8 mouse cellular contexts compared by ENCODE assay signal in genomic region chr17:57031661-57032420, GRCm38 (mm10). TPM values are rescaled to one million over a fixed set of nuclear protein-coding genes. Genes with fewer than 3 reads are reported as not detected.
DNase-seq lines count a peak whose midpoint lies in the region; ATAC-seq and TF ChIP-seq lines count a peak whose summit lies in the region.

No protein-coding gene starts in this region.

- peak; percentile 100 for DNase-seq in A20 (ENCODE audit: low read depth, low spot score)
- DNase-seq in heart, adult 8-10 months (ENCODE audit: low spot score) = peak; percentile 100
- DNase-seq in kidney, adult 9 months = peak; percentile 100
- peak; percentile 100 for DNase-seq in limb, embryonic 14.5 days (ENCODE audit: low spot score)
- DNase-seq in midbrain, postnatal 0 days (ENCODE audit: low spot score) = peak; percentile 100
- peak; percentile 96 to 98 for DNase-seq in spleen, postnatal 14 days (ENCODE audit: low spot score in 2 of 2)

- H3K4me1 ChIP-seq in bone marrow, adult 2 months (ENCODE audit: control insufficient read depth, insufficient read depth, low read length) = peaks cover 1% of the 10 kb centered on the region; the same call in 1 of the 2 replicates
- H3K4me1 ChIP-seq in embryonic facial prominence, embryonic 15.5 days = peaks cover 12% of the 10 kb centered on the region
- H3K4me1 ChIP-seq in limb, embryonic 14.5 days (ENCODE audit: control insufficient read depth, insufficient read depth, low read length) = peaks cover 14% of the 10 kb centered on the region
- peaks cover 15% of the 10 kb centered on the region; the same call in 1 of the 2 replicates for H3K4me1 ChIP-seq in midbrain, postnatal 0 days (ENCODE audit: insufficient read depth, low read length)

- H3K4me3 ChIP-seq in bone marrow, adult 2 months (replicated peaks; ENCODE audit: control insufficient read depth, low read depth, low read length) = peak overlapping the region; percentile 56
- H3K4me3 ChIP-seq in embryonic facial prominence, embryonic 15.5 days (replicated peaks) = peak overlapping the region; percentile 90
- H3K4me3 ChIP-seq in limb, embryonic 14.5 days (replicated peaks; ENCODE audit: low read length) = peak overlapping the region; percentile 94
- H3K4me3 ChIP-seq in midbrain, postnatal 0 days (ENCODE audit: low read depth, low read length) = peak overlapping the region; percentile 87

- peak; percentile 96 for TF ChIP-seq POLR2A in bone marrow, adult 2 months (IDR thresholded peaks at IDR 0.05; ENCODE audit: borderline replicate concordance, control insufficient read depth, low read depth, low read length)
- peak; percentile 91; the same call in 1 of the 2 replicates for TF ChIP-seq POLR2A in limb, embryonic 14.5 days (IDR thresholded peaks at IDR 0.05; ENCODE audit: borderline replicate concordance, extremely low read depth, insufficient read depth, insufficient read length)

- H3K27me3 ChIP-seq in embryonic facial prominence, embryonic 15.5 days = no peaks in the 10 kb centered on the region
- H3K27me3 ChIP-seq in limb, embryonic 14.5 days (ENCODE audit: control insufficient read depth, insufficient read depth, low read length) = no peaks in the 10 kb centered on the region
- no peaks in the 10 kb centered on the region for H3K27me3 ChIP-seq in midbrain, postnatal 0 days (ENCODE audit: insufficient read depth, low read length)

- H3K36me3 ChIP-seq in embryonic facial prominence, embryonic 15.5 days = peaks cover 21% of the 10 kb centered on the region
- peaks cover 20% of the 10 kb centered on the region for H3K36me3 ChIP-seq in limb, embryonic 14.5 days (ENCODE audit: control insufficient read depth, insufficient read depth, low read length)
- H3K36me3 ChIP-seq in midbrain, postnatal 0 days (ENCODE audit: insufficient read depth, low read length) = peaks cover 9% of the 10 kb centered on the region

- no peak overlapping the region for H3K9ac ChIP-seq in embryonic facial prominence, embryonic 15.5 days
- H3K9ac ChIP-seq in limb, embryonic 14.5 days (ENCODE audit: low read depth, low read length, severe bottlenecking) = peak overlapping the region; percentile 40; the same call in 1 of the 2 replicates
- H3K9ac ChIP-seq in midbrain, postnatal 0 days (replicated peaks; ENCODE audit: low read length, poor library complexity, severe bottlenecking) = peak overlapping the region; percentile 42; the same call in 1 of the 2 replicates

- H3K4me2 ChIP-seq in embryonic facial prominence, embryonic 15.5 days (replicated peaks) = peak overlapping the region; percentile 62
- peak overlapping the region; percentile 64 for H3K4me2 ChIP-seq in limb, embryonic 14.5 days (replicated peaks; ENCODE audit: low read depth, low read length, severe bottlenecking)
- peak overlapping the region; percentile 49 for H3K4me2 ChIP-seq in midbrain, postnatal 0 days (ENCODE audit: low read depth, low read length, poor library complexity, severe bottlenecking)

- H3K9me3 ChIP-seq in embryonic facial prominence, embryonic 15.5 days (replicated peaks) = no peaks in the 10 kb centered on the region
- H3K9me3 ChIP-seq in limb, embryonic 14.5 days (ENCODE audit: control insufficient read depth, low read length) = no peaks in the 10 kb centered on the region
- no peaks in the 10 kb centered on the region for H3K9me3 ChIP-seq in midbrain, postnatal 0 days (ENCODE audit: low read length)

- WGBS in bone marrow, adult 2 months = under 1% methylated on average over 38 of the region's 38 CpGs
- WGBS in embryonic facial prominence, embryonic 15.5 days = under 1% methylated on average over 38 of the region's 38 CpGs
- under 1% methylated on average over 38 of the region's 38 CpGs for WGBS in limb, embryonic 14.5 days
- WGBS in midbrain, postnatal 0 days = under 1% methylated on average over 38 of the region's 38 CpGs

- peak; percentile 98 for ATAC-seq in embryonic facial prominence, embryonic 15.5 days (ENCODE audit: insufficient number of reproducible peaks, low FRiP score, low TSS enrichment, low read depth)
- peak; percentile 97 for ATAC-seq in limb, embryonic 14.5 days (ENCODE audit: low FRiP score, low read depth)
- peak; percentile 98 for ATAC-seq in midbrain, postnatal 0 days (ENCODE audit: low FRiP score)

- no peak for TF ChIP-seq CTCF in bone marrow, adult 2 months (IDR thresholded peaks at IDR 0.05; ENCODE audit: control insufficient read depth, insufficient read depth, low read length)
- TF ChIP-seq CTCF in midbrain, postnatal 0 days (IDR thresholded peaks at IDR 0.05) = peak; percentile 43

- H3K27ac ChIP-seq in bone marrow, adult 2 months (ENCODE audit: control insufficient read depth, insufficient read depth, low read depth, low read length, poor library complexity) = peak overlapping the region; percentile 79
- peak overlapping the region; percentile 92 for H3K27ac ChIP-seq in embryonic facial prominence, embryonic 15.5 days (replicated peaks)
- H3K27ac ChIP-seq in limb, embryonic 14.5 days (replicated peaks; ENCODE audit: low read depth, low read length) = peak overlapping the region; percentile 53
- peak overlapping the region; percentile 80 for H3K27ac ChIP-seq in midbrain, postnatal 0 days (ENCODE audit: low read depth, low read length)

RNA-seq across cellular contexts. Expression of gene Khsrp, which starts 0.5 kb away (rescaled TPM):
- polyA plus RNA-seq in bone marrow, adult 2 months (2011; ENCODE audit: insufficient read depth, insufficient read length, low replicate concordance, missing spikeins) = 56.3 and 56.9 TPM in 2 replicates
- 40.7 and 41.4 TPM in 2 replicates for polyA plus RNA-seq in embryonic facial prominence, embryonic 15.5 days (2015; fragmentation: Nextera tagmentation; extraction: Ambion mirVana)
- 10 to 100 TPM; 35.0 to 47.6 (median 38.6) TPM for total RNA-seq in heart, adult 8-10 months (2022)
- polyA plus RNA-seq in limb, embryonic 14.5 days (2012; rRNA removed) = 115 and 151 TPM in 2 replicates
- polyA plus RNA-seq in limb, embryonic 14.5 days (2014; fragmentation: Nextera tagmentation; extraction: Ambion mirVana) = 49.5 and 56.6 TPM in 2 replicates
- total RNA-seq in midbrain, postnatal 0 days (2014; rRNA removed) = 73.6 and 76.9 TPM in 2 replicates
- polyA plus RNA-seq in midbrain, postnatal 0 days (2015; fragmentation: Nextera tagmentation; extraction: Ambion mirVana) = 25.3 and 31.6 TPM in 2 replicates

RNA-seq across cellular contexts. Expression of gene Slc25a41, which starts 9.6 kb away (rescaled TPM):
- polyA plus RNA-seq in bone marrow, adult 2 months (2011; ENCODE audit: insufficient read depth, insufficient read length, low replicate concordance, missing spikeins) = not detected in 2 replicates
- not detected in 2 replicates for polyA plus RNA-seq in embryonic facial prominence, embryonic 15.5 days (2015; fragmentation: Nextera tagmentation; extraction: Ambion mirVana)
- not detected for total RNA-seq in heart, adult 8-10 months (2022)
- 0.13 and 0.18 TPM in 2 replicates for polyA plus RNA-seq in limb, embryonic 14.5 days (2012; rRNA removed)
- 0.17 and 0.26 TPM in 2 replicates for polyA plus RNA-seq in limb, embryonic 14.5 days (2014; fragmentation: Nextera tagmentation; extraction: Ambion mirVana)
- total RNA-seq in midbrain, postnatal 0 days (2014; rRNA removed) = 0.85 TPM in 1 of 2 replicates, not detected in the other
- polyA plus RNA-seq in midbrain, postnatal 0 days (2015; fragmentation: Nextera tagmentation; extraction: Ambion mirVana) = not detected in 2 replicates

RNA-seq across cellular contexts. Expression of gene Gm17949, which starts 20.6 kb away (rescaled TPM):
- polyA plus RNA-seq in bone marrow, adult 2 months (2011; ENCODE audit: insufficient read depth, insufficient read length, low replicate concordance, missing spikeins) = not detected in 2 replicates
- polyA plus RNA-seq in embryonic facial prominence, embryonic 15.5 days (2015; fragmentation: Nextera tagmentation; extraction: Ambion mirVana) = 0.56 and 0.60 TPM in 2 replicates
- total RNA-seq in heart, adult 8-10 months (2022) = under 1 TPM in 2 of 4 experiments, not detected in 2; 0.37 to 0.60 TPM
- polyA plus RNA-seq in limb, embryonic 14.5 days (2012; rRNA removed) = 0.05 TPM in 1 of 2 replicates, not detected in the other
- polyA plus RNA-seq in limb, embryonic 14.5 days (2014; fragmentation: Nextera tagmentation; extraction: Ambion mirVana) = 0.22 and 0.26 TPM in 2 replicates
- 0.22 TPM in 1 of 2 replicates, not detected in the other for total RNA-seq in midbrain, postnatal 0 days (2014; rRNA removed)
- polyA plus RNA-seq in midbrain, postnatal 0 days (2015; fragmentation: Nextera tagmentation; extraction: Ambion mirVana) = 0.38 TPM in 2 replicates

RNA-seq across cellular contexts. Expression of gene Gtf2f1, which starts 20.8 kb away (rescaled TPM):
- 74.4 and 116 TPM in 2 replicates for polyA plus RNA-seq in bone marrow, adult 2 months (2011; ENCODE audit: insufficient read depth, insufficient read length, low replicate concordance, missing spikeins)
- polyA plus RNA-seq in embryonic facial prominence, embryonic 15.5 days (2015; fragmentation: Nextera tagmentation; extraction: Ambion mirVana) = 64.3 and 68.2 TPM in 2 replicates
- total RNA-seq in heart, adult 8-10 months (2022) = 10 to 100 TPM; 17.7 to 25.1 (median 20.6) TPM
- polyA plus RNA-seq in limb, embryonic 14.5 days (2012; rRNA removed) = 37.4 and 68.5 TPM in 2 replicates
- polyA plus RNA-seq in limb, embryonic 14.5 days (2014; fragmentation: Nextera tagmentation; extraction: Ambion mirVana) = 54.1 and 60.1 TPM in 2 replicates
- 37.8 and 47.8 TPM in 2 replicates for total RNA-seq in midbrain, postnatal 0 days (2014; rRNA removed)
- 66.4 and 67.5 TPM in 2 replicates for polyA plus RNA-seq in midbrain, postnatal 0 days (2015; fragmentation: Nextera tagmentation; extraction: Ambion mirVana)

RNA-seq across cellular contexts. Expression of gene Crb3, which starts 27.1 kb away (rescaled TPM):
- 2.4 TPM in 1 of 2 replicates, not detected in the other for polyA plus RNA-seq in bone marrow, adult 2 months (2011; ENCODE audit: insufficient read depth, insufficient read length, low replicate concordance, missing spikeins)
- polyA plus RNA-seq in embryonic facial prominence, embryonic 15.5 days (2015; fragmentation: Nextera tagmentation; extraction: Ambion mirVana) = 13.0 and 14.6 TPM in 2 replicates
- under 1 TPM in 2 of 4 experiments, not detected in 2; 0.23 to 0.72 TPM for total RNA-seq in heart, adult 8-10 months (2022)
- polyA plus RNA-seq in limb, embryonic 14.5 days (2012; rRNA removed) = 5.5 and 6.6 TPM in 2 replicates
- 4.6 and 8.3 TPM in 2 replicates for polyA plus RNA-seq in limb, embryonic 14.5 days (2014; fragmentation: Nextera tagmentation; extraction: Ambion mirVana)
- 6.2 and 8.5 TPM in 2 replicates for total RNA-seq in midbrain, postnatal 0 days (2014; rRNA removed)
- polyA plus RNA-seq in midbrain, postnatal 0 days (2015; fragmentation: Nextera tagmentation; extraction: Ambion mirVana) = 3.5 and 5.1 TPM in 2 replicates

Comparison
In these comparisons a context has a peak if more than half of its experiments do, and no peak if none do; other contexts are left out.
1. Peak in every context shown above with its lines: DNase-seq, ATAC-seq, H3K4me3 ChIP-seq and H3K27ac ChIP-seq.